Mouse (Mus musculus) megakaryocyte progenitor cell, adult 5-6 weeks (primary cell): Measurements from ENCODE around the gene Prkag2. TPM values are rescaled to one million over a fixed set of nuclear protein-coding genes. Genes with fewer than 3 reads are reported as not detected.

Source experiments
- ATAC-seq: replicated peaks from 2 replicates; pipeline ENCODE4 v1.8.0; 2016; ENCODE audit warnings: mild to moderate bottlenecking, moderate TSS enrichment, inconsistent platforms; ENCODE audit not compliant: poor library complexity
- total RNA-seq, 2 experiments: library from RNA; stranded (forward) in 1 of 2; stranded (reverse) in 1 of 2; fragments of 157-497, 149-512 nt in 1 of 2; fragments of 200-1000 nt in 1 of 2; gene quantifications; 2 replicates each; pipeline versions ENCODE4 v1.2.3 to v1.2.4; 2015 to 2017

Gene Prkag2
- 21.1 and 21.2 TPM in 2 replicates for total RNA-seq (2015)
- 25.4 and 26.1 TPM in 2 replicates for total RNA-seq (2017)

DNA sequence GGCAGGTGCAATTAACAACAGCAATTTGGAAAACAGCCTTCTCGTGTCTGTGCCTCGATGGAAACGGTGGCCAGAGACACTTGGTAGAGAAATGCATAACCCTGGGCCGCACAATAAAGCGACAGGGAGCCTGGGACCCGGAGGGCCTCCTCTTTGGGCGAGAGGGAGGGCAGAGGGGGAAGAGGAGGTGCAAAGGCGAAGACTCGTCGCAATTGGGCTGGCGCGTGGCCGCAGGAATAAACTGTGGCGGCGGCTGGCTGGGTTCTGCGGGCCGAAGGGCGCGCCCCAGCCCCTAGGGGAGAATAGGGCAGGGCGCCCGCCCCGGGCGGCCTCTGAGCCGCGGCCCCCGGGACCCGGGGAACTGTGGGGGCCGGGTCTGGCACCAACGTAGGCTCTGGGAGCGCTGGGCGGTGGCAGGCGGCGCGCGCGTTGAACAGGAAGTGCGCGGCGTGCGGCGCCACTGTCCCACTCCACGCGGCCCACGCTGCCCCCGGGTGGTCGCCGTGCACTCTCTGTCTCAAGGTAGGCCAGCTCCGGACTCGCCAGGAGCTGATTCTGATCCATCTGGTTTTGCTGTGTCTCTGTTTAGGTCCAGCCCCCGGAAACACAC, at the start of gene Prkag2:
TSS of gene Prkag2 (minus strand) at position 127 of the 610 bp plus-strand sequence.
- ATAC-seq, result peak; percentile 54

DNA sequence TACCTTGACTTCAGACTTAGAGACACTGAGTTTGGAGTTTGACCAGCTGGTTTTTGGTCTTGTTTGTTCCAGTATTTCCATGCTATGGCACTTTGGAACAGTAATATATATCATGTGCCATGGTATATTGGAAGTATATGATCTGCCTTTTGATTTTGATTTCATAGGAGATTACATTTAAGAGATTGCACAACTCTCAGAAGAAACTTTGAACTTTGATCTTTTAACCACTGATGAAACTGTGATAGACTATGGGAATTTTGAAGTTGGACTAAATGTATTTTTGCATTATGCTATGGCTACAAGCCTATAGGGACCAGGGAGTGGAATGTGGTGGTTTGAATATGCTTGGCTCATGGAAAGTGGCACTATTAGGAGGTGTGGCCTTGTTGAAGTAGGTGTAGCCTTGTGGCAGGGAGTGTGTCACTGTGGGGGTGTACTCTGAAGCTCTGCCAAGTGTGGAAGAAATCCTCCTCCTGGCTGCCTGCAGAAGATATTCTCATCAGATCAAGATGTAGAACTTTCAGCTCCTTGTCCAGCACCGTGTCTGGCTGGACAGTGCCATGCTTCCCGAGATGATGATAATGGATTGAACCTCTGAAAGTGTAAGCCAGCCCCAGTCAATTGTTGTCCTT, 49.0 kb upstream of the Prkag2 start:
- ATAC-seq, result no peak

DNA sequence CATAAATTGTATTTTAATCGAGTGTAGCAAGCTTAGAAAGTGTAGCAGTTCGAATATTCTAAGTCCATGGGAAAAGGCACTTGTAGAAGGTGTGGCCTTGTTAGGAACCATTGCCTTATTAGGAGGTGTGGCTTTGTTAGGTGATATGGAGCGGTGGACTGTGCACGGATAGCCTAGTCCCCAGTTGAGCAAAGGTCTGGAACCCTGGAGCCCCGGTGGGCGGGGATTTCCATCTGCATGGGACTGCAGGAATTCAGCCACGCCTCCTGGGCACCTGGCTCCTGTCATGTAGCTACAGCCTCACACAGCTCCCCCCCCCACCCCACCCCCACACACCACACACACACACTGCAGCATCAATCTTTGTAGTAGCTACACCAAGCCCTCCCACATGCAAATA, 46.3 kb upstream of the Prkag2 start:
- ATAC-seq, result no peak

DNA sequence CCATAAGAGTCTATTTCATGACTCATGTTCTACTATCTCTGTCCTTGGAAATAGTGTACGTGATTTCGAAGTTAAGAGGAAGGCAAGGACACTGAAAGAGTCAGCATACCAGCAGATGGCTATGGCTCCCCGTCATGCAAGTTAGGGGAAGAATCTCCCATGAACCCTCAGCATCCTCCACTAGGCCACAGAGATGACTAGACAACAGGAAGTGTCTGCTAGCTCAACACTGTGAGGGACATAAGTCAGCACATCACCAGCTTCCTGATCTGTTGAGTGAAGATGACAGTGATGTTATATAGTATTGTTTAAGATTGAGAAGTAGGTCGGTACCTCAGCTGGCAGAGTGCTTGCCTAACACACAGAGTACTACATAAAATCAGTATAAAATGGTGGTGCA, 27.4 kb upstream of the Prkag2 start:
- no peak for ATAC-seq

DNA sequence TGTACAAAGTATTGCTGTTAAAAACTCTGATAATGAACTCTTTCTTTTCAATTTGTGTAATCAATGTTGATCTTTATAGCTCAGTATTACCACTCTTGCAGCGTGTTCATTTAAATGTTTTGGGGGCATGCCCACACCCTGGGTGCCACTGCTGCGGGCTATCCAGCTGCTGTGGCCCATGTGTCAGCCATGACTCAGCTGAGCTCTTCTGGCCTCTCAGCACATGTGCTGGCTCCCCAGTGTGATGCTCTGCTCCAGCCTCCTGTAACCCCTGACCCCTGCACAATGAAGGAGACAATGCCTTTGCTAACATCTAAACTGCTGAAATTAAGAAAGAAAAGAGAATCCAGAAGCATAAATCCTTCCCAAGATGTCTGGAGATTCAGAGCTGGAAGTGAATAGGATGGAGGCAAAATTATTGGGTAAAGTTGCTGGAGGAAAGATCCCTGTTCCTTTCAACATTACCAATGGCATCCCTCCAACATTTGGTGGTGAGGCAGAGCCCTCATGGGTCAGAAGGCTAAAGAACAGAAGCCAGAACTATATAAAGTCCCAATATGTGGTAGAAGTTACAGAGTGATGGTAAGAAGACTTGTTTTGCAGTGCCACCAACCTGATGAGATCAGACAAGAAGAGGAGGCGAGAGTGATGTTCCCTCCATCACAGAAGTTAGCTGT, 25.6 kb upstream of the Prkag2 start:
- no peak for ATAC-seq

DNA sequence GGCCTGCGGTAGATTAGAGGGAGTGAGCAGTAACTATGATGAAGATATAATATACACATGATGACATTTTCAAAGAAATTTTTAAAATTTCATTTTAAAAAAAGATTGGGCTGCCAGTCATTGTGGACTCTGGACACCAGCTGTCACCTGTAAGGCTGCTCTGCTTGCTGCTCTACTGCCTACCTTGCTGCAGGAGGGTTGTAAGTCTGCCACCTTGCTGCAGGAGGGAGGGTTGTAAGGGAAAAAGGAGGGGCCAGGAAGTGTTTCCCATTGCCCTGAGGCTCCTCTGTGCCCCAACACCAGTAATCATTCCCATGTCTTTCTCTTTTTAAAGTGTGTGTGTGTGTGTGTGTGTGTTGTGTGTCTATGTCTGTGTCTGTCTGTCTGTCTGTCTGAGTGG, 22.1 kb upstream of the Prkag2 start:
- ATAC-seq, result no peak

DNA sequence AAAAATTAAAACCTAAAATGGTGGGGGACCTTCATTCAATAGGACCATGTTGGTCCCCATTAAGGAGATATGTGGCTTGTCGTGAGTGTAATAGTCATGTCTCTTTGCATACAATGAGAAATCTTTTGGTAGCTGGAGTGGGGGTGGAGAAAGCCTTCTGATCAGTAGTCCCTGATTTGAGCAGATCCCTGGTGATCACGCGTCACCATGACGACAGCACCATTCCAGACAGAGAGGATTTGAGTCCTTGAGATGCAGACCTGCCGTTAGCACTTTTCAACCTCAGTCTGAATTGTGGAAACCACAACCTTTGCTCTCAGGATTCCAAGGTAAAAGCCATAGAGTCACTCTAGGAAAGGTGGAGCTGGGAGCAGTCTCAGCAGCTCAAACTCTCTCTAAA, 18.7 kb upstream of the Prkag2 start:
- ATAC-seq, result no peak

DNA sequence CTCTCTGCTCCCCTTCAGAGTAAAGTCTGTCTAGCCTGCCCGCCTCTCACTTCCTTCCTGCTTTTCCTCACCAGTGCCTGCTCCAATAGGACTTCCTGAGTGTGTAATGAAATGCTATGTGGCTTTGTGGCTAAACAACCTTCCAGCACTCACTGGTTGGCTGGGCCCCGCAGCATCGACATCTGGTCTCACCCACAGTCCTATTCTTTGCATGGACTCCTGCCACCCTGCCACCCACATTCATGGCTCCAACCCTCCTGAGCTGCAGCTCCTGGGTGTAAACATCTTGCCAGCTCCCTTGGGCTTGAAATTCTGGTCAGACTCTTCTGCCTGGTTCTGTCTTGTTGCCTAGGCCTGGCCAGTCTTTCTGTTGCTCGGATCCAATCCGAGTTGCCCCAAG, 15.6 kb upstream of the Prkag2 start:
- ATAC-seq, result peak; percentile 88

DNA sequence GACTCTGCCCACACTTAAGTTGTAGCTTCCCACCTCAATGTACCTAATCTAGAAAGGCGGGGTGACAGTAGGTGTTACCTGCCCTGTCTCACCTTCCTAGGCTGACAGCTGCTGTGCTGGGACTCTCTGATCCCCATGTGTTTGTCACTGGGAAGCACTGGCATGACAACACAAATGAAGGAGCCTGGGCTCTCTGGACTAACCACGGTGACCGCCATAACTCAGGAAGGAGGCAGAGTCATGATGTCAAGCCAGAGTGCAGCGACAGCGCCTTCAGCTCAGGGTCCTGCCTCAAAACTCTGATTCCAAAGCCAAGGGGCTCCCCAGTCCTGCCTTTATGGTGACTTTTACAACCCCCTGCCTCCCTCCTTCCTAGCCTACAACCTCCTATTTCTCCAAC, 14.8 kb upstream of the Prkag2 start:
- 0 out of 2 replicates have a peak, but pooled peaks have one; percentile 21 for ATAC-seq

DNA sequence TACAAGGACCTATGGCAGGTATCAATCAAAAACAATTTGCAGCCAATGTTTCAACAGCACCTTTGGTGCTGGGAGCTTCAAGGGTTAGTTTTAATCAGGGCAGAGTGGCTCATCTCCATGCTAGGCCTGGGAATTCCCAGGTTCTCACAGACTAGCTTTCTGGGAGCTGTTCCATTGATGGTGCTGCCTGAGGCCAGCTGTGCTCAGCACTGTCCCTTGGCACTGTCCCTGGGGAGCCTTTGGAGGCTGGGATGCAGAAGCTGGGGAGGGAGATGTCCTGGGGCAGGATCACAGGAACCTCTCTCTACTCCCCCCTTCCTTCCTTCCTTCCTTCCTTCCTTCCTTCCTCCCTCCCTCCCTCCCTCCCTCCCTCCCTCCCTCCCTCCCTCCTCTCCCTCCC, 13.7 kb upstream of the Prkag2 start:
- no peak for ATAC-seq

DNA sequence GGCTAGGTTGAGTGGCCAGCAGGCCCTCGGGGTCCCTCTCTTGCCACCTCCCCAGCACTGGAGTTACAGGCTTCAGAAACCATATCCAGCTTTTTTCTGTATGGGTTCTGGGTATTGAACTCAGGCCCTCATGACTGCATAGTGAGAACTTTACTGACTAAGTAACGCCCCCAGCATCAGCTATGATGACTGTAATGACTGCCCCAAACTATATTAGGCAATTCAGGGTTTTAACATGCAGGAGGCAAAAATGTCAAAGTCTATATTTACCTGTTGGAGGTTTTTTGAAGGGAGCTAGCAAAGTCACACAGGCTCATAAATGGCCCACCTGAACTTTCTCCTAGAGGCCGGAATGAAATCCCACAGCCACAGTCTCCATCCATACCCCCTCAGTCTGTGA, 9.9 kb upstream of the Prkag2 start:
- ATAC-seq, result no peak

DNA sequence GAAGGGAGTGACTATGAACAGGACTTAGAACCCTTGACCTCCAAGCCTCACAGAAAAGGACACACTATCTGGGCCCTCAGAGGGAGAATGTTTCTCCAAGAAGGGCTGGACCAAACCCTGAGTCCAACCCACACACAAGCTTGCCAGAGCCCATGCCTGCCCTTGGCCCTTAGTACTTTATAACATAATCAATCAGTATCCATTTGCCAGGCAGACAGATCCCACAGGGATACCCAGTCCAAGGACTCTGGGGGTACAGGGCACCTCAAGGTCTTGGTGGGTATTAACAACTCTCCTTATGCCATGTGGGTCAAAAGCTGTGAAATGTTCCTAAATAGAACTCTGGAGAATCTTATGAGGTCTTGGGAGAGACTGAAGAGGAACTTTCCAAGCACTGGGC, 5.3 kb upstream of the Prkag2 start:
- no peak for ATAC-seq

DNA sequence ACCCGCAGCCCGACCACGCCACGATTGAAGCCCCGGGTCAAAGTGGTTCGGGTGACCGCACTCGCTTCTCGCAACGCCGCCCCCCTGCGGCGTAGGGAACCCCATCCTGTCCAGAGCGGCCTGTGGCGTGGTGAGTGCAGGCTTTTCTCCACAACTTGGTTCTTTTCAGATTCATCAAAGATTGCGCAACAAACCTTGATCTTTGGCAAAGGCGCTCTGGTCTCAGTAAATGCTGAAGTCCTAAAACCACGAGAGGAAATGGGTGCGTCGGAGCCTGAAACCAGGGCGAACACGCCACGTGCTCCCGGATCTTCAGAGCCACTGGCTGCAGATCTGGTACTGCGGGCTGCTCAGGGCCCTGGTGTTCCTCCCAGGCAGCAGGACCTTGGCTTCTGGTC, 683 bp upstream of the Prkag2 start:
- peak; percentile 67 for ATAC-seq

DNA sequence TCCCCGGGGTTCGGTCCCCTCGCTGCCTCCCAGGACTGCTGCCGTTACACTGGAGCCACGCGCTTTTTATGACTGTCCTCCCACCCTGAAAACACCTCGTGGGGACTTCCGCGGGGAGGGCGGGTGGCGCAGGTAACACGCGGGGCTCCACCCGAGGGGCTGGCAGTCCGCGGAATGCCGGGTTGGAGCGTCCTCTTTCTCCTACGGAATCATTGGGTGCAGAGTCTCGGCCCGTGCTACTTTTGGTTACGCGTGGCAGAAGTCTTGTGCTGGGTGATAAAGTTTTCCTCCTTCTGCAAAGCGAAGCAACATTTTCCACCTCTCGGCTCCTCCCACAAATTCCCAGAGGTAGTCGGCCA, 306 bp downstream of the Prkag2 start:
- ATAC-seq, result peak; percentile 2; the same call in 1 of the 2 replicates

DNA sequence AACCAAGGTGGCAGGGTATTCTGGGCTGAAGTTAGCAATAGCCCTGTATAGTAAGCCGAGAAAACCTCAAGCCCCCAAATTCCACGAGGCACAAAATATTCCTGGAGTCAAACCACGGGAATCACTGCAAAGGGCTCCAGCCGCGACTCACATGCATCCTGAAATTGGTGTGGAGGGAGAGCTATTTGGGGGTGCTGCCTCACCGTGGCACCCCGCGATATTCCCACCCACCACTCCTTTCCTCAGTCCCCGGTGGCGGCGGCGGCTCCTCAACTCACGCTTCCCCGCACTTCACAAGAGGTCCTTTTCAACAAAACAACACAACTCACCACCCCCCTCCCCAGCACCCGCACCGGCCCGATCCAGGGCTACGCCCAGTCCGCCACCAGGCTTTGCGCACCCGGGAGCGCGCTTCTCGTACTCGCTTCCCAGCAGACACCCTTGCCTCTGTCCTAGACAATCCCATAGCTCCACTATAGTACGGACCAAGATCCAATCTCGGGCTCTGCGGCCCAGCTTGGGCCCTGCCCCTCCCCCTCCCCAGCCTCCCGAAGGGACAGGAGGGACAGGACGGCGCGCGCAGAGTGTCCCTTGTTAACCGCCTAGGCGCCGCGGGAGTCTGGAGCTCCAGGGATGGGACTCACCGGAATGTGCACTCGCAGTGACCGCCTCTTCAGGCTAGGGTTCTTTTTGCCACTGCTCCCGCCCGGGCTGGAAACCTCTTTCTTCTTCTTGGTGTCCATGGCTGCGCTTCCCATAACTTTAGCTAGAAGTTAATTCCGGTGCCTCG, 880 bp downstream of the Prkag2 start:
- peak; percentile 17 for ATAC-seq

DNA sequence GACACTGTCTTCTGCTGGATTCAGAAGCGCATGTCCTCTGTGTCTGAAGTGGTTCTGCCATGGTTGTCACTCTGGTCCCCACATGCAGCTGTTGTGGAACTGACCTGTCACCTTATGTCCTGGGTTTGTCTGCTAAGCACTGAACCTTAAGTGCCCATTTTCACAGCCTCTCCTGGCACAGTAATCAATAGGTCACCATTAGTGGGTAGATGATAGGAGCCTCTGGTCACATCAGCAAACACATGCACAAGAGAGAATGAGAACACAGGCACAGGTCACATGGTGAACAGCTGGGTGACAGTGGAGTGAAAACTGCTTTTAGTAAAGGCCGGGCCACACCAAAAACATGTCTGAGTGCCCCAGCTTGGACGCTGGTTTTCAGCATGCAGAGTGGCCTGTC, 2.6 kb downstream of the Prkag2 start:
- ATAC-seq, result no peak

DNA sequence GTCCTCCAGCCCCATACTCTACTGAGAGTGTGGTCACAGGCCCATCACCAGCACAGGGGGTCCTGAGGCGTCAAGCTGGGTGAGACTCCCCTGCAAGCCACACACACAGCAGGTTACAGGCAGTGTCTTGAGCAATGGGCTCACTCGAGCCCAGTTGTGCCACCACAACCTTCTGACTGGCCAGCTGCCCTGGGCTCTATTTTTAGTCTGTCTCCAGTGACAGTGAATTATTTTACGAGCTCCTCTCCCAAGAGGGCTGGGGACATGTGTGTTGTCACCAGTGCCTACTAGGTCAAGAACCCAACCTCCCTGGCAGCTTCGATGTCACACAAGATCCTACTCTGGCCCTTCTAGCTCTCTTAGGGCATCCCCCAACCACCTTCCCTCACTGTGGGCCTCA, 4.0 kb downstream of the Prkag2 start:
- no peak for ATAC-seq

DNA sequence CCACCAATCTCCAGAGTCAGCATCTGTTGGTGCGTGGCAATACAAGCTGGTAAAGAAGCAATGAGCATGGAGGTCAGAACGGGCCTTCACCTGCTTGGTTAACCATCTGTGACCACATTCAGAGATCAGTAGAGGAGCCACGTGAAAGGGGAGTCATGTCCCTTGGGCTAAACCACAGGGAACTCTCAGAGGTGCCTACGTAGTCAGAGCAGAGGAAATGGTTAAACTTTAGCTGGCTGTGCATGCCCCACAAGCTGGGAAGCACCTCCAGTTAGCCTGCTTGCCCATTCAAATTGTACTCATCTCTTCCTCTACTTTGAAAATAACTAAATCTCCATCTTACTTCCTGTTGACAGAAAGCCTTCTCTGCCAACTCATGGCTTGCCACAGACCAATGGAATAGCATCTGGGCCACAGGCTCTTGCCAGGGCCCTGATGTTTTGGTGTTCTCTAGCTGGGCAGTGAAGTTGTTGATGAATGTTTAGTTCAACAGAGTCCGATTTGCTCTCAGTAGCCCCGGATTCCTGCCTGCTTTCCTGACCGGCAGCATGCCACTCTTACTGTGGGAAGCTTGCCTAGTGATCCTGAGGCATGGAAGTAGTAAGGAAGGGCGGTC, 7.7 kb downstream of the Prkag2 start:
- no peak for ATAC-seq

DNA sequence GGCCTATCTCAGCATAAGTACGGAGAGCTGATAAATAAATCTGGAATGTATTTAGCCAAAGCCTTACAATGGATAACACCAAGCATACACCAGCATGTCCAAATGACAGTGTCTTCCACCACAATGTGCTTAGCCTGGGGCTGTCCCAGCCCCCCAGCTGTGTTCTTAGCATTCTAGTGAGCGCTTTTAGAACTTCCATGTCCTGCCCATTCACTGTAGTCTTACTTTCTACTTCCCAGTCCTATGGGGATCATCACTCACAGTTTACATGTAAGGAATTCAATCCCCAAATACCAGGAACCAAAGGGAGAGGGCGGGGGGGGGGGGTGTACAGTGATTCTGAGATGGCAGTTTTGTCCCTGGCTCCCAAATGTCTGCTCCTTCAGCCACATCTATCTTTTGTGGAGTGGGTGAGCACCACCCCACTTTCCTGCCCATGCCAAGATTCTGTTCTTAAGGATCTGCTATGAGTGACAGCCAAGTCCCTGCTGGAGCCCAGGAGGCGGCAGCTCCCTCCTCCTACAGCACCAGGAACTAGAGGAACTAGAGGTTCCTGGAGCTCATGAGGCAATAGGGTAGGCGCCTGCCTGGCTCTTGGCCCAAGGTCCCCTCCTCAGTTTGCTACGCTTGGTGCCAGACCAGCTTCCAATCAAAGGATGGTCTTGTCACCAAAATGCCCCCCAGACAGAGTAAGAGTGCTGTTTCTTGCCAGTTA, 11.0 kb downstream of the Prkag2 start:
- ATAC-seq, result peak; percentile 41

DNA sequence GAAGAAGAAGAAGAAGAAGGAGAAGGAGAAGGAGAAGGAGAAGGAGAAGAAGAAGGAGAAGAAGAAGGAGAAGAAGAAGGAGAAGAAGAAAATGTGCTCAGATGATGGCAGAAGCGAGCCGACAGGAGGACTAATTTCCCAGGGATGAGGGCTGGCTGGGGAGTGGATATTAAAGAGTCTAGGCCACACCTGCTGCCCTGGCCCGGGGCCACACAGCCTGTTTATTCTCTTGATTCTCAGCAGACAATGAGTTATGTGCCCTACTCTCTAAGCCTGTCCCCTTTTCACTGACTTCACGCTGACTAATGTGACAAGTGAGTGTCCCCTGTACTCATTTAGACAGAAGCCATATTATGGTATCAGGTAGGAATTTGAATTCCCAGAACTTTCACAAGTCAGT, 11.8 kb downstream of the Prkag2 start:
- no peak for ATAC-seq

DNA sequence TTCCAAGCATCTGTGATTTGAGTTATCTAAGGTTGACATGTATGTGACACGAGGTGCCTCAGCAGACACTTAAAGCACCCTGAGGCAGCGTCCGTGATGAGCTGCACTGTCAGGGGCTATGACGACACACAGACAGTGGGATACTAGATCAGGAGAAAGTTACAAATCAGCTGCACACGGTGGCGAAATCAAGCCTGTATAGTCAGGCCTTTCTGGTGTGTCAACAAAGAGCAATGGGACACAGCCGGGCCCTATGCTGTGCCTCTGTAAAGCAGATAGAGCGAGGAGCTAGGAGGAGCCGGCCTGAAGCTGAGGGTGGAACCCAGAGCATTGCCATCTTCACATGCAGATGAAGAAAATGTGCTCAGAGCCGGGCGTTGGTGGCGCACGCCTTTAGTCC, 12.3 kb downstream of the Prkag2 start:
- ATAC-seq, result peak; percentile 41
